Mouse (Mus musculus): ENCODE measurements at regions not wholly inside any gene's neighbourhood (a gene's known extent, or its start where the extent isn't known, plus 50 kb on each side); places are given as distances from the start of the nearest gene placed in this dataset.
A peak's percentile ranks its signal among the peaks of the same experiment; 100 is the strongest.

GRCm38 (mm10) chr14:76673671-76674331 is 117.1 kb upstream of the Serp2 start:
- no peak for DNase-seq (ENCODE audit: low read depth)

DNA sequence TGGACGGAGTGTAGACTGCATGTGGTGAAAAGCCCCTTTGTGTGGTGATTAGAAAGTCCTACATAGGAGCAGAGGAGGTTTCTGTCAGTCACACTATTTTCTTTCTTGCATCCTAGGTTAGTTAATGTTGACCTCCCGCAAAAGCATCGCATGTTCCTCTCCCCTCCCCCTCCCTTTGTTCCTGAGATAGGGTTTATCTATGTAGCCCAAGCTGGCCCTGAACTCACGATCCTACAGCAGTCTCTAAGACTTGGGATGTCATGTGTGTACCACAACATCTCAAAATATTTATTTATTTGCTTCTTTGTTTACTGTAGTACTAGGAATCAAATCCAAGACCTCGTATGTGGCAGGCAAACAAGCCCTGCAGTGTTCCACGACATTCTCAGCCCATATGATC is 116.2 kb upstream of the Serp2 start:
- no peak for DNase-seq (ENCODE audit: low read depth)

DNA sequence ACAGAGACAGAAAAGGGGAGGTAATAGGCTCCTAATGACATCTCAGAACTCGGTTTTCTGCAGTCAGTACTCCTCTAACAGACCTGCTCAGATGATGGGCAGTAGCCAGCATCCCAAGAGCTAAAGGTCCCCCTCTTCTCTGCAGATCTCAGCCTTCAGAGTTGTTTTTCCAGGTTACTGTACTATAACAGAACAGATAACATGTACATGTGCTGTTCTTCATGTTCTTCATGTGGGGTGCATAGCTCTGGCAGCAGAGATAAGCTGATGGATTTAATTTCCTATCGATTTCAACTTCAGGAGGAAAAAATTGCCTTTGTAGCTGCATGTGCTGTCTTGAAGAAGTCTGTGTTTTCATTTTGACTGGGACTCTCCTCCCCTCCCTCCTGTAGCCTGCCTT is 115.8 kb upstream of the Serp2 start:
- DNase-seq (ENCODE audit: low read depth): no peak

- no peak for DNase-seq (ENCODE audit: low read depth)
These were observed 114.3 kb upstream of the Serp2 start for GRCm38 (mm10) chr14:76671023-76671422.

GRCm38 (mm10) chr14:76665754-76666371 is 109.2 kb upstream of the Serp2 start:
- DNase-seq (ENCODE audit: low read depth): no peak

DNA sequence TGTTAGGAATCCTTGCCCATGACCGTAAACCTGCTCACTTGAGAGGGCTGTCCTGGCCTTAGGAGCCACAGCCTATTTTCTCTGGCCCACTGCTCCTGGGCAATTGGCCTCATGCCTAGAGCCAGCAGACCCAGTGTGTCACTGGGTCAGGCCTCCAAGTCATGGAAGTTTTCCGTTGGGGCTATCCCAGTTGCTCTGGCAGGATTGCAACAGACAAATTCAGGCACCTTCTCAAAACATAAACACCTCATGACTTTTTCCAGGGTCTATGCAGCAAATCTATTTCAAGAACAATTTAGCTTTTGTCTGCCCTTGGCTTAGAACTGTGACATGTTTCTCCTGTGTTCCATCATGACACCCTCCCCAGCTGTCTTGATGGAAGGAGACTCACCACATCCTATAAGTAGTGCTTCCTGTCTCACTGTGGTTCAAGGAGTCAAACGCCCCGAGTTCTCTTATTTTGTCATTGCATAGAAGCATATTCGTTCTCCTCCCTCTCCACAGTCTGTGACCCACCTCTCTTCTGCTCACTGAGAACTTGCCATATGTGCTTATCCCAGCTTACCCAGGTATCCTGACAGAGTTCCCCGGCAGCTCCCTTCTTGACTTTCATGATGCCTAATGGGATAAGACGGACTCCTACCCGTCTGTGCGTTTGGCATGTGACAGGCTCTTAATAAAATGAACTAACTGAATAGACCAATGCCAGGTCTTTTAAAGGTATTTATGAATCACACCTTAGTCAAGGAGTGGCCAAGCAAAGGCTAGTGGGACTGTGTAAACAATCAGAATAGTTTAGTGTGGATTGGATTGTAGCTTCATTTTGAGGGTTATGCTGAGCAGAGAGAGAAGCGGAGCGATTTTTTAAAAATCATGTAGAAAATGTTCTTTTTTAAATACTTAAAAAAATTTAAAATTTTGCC is 108.2 kb upstream of the Serp2 start:
- no peak for DNase-seq (ENCODE audit: low read depth)

DNA sequence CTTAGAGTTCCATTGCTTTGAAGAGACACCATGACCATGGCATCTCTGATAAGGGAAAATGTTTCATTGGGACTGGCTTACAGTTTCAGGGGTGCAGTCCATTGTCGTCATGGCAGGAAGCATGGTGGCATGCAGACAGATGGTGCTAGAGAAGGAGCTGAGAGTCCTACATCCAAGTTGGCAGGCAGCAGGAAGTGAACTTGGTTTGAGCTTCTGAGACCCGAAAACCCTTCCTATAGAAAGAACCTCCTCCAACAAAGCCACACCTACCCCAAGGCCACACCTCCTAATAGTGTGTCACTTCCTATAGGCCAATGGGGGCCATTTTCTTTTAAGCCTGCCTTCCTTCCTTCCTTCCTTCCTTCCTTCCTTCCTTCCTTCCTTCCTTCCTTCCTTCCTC is 107.1 kb upstream of the Serp2 start:
- DNase-seq (ENCODE audit: low read depth): no peak

DNA sequence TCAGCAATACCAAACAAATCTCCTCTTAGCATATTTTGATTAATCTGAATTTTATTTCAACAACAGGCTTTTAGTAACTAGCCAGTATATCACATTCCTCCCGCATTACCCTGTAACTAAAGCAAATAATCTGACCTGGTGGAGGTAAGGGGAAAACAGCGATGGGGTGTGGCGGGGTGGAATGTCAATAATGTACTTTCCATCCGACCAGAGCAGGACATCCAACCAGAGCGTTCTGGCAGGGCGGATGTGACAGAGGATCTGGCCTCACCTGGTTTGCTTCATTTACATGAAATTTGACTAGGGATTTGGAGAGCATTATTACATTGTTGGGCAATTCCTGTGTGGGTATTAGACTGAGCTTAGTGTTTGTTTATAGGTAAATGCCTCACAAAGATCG is 106.2 kb upstream of the Serp2 start:
- no peak for DNase-seq (ENCODE audit: low read depth)

GRCm38 (mm10) chr14:76660906-76661305 is 104.2 kb upstream of the Serp2 start:
- no peak for DNase-seq (ENCODE audit: low read depth)

DNA sequence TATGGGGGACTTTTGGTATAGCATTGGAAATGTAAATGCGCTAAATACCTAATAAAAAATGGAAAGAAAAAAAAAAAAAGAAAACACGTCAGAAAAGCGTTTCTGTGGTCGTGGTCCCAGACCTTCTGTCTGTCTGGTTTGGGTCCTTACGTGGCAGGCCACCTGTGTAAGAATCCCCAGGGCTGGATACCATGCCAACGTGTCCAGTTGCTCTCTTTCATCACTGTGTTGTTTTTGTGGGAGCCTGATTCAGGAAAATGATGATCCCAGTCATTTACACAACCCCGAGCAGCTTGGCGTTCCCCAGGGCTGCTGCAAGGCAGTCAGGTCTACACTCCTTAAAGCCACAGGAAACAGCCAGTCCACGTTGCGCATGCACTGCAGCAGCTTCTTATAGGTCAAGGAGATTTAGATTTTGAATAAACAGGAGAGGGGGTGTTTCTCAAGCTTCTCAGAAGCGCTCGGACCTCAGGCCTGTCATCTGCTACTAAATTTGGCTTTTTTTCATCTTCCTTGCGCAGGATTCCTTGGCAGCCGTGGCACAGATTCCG is 102.3 kb upstream of the Serp2 start:
- DNase-seq (ENCODE audit: low read depth): no peak

DNA sequence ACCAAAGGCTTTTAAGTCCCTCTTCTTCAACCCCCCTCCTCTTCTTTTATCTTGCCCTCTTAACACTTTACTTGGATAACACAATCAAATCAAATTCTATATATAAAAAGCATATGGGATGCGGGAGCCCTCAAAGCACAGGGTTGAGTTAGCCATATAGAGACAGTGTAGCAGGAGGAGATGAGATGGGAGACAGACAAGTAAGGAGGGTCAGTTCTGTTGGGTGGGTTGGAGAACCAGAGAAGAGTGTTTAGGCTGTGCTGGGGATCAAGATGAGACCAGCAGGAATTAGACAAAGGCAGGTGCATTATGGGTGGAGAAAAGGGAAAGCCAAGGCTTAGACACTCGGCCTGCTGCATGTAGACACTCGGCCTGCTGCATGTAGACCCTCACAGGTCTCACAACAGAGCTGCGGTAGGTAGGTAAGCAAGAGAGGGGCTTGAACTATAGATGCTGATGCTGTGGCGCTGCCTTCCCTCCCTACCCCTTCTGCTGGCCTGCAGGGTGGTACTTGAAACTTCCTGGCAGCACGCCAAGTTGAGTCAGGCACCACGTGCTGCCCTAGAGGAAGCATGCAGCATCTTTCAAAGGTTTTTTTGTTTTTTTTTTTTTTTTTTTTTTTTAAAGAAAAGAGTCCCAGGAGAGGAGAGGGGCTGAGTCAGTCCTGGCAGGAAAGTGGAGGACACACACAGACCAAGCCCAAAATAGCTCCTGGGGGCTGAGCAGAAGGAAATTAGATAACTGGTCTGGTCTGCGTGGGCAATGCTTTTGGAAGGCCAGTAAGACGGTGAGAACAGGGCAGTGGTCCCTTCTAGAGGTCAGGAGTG is 101.3 kb upstream of the Serp2 start:
- no peak for DNase-seq (ENCODE audit: low read depth)

- DNase-seq (ENCODE audit: low read depth): no peak
These were observed 100.7 kb upstream of the Serp2 start for GRCm38 (mm10) chr14:76657375-76657774.

GRCm38 (mm10) chr14:76652356-76653126 is 95.9 kb upstream of the Serp2 start:
- no peak for DNase-seq (ENCODE audit: low read depth)

DNA sequence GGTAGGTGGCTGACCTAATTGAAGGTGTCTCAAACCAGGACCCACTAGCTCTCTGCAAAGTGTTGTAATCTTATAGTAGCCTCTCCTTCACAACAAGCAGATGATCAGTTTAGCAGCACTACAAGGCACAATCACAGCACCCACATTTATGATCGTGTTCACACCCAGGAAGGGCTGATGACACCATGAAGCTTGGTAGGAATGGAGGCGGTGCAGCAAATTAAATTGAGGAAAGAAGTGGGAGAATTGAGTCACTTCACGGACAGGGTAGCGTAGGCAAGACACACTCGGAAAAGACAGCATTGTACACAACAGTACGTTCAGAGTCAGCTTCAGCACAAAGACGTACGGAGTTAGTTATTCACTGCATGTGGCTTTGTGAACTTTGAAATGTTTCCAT is 94.4 kb upstream of the Serp2 start:
- DNase-seq (ENCODE audit: low read depth): no peak

GRCm38 (mm10) chr14:76649927-76650326 is 93.2 kb upstream of the Serp2 start:
- peak; percentile 57 for DNase-seq (ENCODE audit: low read depth)

DNA sequence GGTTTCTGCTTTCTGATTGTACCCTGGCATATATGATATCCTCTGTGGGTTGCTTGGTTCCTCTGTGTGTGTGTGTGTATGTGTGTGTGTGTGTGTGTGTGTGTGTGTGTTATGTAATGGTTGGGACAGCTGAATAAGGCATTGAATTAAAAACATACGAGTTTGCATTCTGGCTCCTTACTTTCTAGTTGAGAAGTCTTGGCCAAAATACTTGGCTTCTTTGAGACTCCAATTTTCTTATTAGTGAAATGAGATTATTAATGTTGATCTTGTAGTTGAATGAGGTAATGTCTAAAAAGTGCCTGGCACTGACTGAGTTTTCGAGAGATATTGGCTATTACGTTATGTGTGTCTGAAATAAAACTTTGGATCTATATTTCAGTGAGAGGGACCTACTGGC is 88.0 kb upstream of the Serp2 start:
- no peak for DNase-seq (ENCODE audit: low read depth)

- DNase-seq (ENCODE audit: low read depth): no peak
These were observed 85.3 kb upstream of the Serp2 start for GRCm38 (mm10) chr14:76641752-76642529.

GRCm38 (mm10) chr14:76633170-76633569 is 76.5 kb upstream of the Serp2 start:
- no peak for DNase-seq (ENCODE audit: low read depth)

DNA sequence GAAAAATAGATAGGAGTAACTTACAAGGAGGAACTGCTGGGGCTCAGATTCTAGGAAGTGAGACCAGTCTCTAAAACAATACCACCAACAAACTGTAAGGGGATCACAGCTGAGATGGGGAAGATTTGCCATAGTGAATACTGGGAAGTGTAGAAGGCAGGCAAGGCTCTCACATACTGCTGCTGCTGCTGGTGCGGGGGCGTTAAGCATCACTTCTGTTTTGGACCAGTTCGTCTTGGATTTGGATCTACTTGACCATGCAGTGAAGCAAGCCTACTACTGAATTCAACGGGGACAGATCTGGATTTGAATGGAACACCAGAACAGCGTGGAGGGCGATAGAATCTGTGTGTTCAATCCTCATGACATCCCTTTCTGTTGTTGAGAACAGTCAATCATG is 76.1 kb upstream of the Serp2 start:
- no peak for DNase-seq (ENCODE audit: low read depth)

DNA sequence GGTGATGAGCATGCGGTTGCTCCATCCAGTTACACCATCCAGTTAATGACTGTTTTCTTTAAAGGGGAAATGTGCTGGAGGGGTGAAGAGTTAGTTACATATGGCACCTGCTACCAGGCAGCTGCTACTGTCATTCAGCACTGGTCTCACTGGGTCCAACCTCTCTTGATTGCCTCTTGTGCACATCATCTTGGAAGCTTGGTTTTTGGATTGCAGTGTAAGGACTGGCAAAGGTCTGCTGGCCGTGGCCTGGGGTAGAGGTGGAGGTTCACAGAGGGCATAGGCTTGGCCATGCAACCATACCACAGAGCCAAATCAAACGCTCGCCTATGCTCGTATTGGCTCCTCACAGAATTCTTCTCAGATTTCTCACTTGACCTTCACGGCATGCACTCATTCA is 75.1 kb upstream of the Serp2 start:
- no peak for DNase-seq (ENCODE audit: low read depth)

Measured in c-Kit-positive CD71-positive TER-119-negative erythroid progenitor cells, embryonic 14.5 days (primary cell).